8 mouse cellular contexts compared by ENCODE assay signal in genomic region chr15:9073067-9073608, GRCm38 (mm10). TPM values are rescaled to one million over a fixed set of nuclear protein-coding genes. Genes with fewer than 3 reads are reported as not detected.
DNase-seq lines count a peak whose midpoint lies in the region; ATAC-seq lines count a peak whose summit lies in the region.

No protein-coding gene starts in this region.

- peak overlapping the region; percentile 99 for H3K4me3 ChIP-seq in heart, embryonic 13.5 days
- peak overlapping the region; percentile 100 for H3K4me3 ChIP-seq in liver, embryonic 16.5 days (ENCODE audit: low read depth, low read length)

- DNase-seq in heart, postnatal 36 days, result no peak
- peak; percentile 41 for DNase-seq in MEL-GATA-1-ER (ENCODE audit: extremely low read depth, low read depth)
- DNase-seq in frontal cortex, adult 2 months (ENCODE audit: extremely low spot score in 1 of 2, low spot score in 1 of 2), result no peak
- no peak for DNase-seq in yolk sac, embryonic 10.5 days (ENCODE audit: low spot score)
- no peak for DNase-seq in right cerebral cortex, postnatal 14 days

- 11% methylated on average over 12 of the region's 12 CpGs for WGBS in heart, embryonic 13.5 days
- WGBS in liver, embryonic 16.5 days (ENCODE audit: insufficient replicate concordance), result 6% methylated on average over 12 of the region's 12 CpGs

- ATAC-seq in heart, embryonic 13.5 days (ENCODE audit: extremely low read depth, insufficient number of reproducible peaks, low FRiP score, low TSS enrichment), result no peak
- peak; percentile 10; the same call in 1 of the 2 replicates for ATAC-seq in granulocyte monocyte progenitor cell, adult 5-6 weeks (replicated peaks; ENCODE audit: poor library complexity, severe bottlenecking)
- no peak for ATAC-seq in liver, embryonic 16.5 days (ENCODE audit: low read depth)

- peaks cover 58% of the 10 kb centered on the region for H3K4me1 ChIP-seq in heart, embryonic 13.5 days
- H3K4me1 ChIP-seq in liver, embryonic 16.5 days (ENCODE audit: control insufficient read depth, low read depth, low read length), result peaks cover 45% of the 10 kb centered on the region

- H3K27me3 ChIP-seq in heart, embryonic 13.5 days (replicated peaks), result no peaks in the 10 kb centered on the region
- no peaks in the 10 kb centered on the region for H3K27me3 ChIP-seq in liver, embryonic 16.5 days (ENCODE audit: control insufficient read depth, insufficient read depth, low read depth, low read length)

- H3K9ac ChIP-seq in heart, embryonic 13.5 days, result peak overlapping the region; percentile 98
- H3K9ac ChIP-seq in liver, embryonic 16.5 days (ENCODE audit: low read depth, low read length), result peak overlapping the region; percentile 100

- peak overlapping the region; percentile 80 for H3K4me2 ChIP-seq in heart, embryonic 13.5 days
- H3K4me2 ChIP-seq in liver, embryonic 16.5 days (ENCODE audit: low read depth, low read length), result peak overlapping the region; percentile 89

- H3K36me3 ChIP-seq in heart, embryonic 13.5 days, result no peaks in the 10 kb centered on the region
- no peaks in the 10 kb centered on the region for H3K36me3 ChIP-seq in liver, embryonic 16.5 days (ENCODE audit: control insufficient read depth, insufficient read depth)

- intact Hi-C loops in heart, postnatal 36 days (cut with DNase I), result no loop called here

- H3K9me3 ChIP-seq in heart, embryonic 13.5 days, result no peaks in the 10 kb centered on the region
- no peaks in the 10 kb centered on the region for H3K9me3 ChIP-seq in liver, embryonic 16.5 days (replicated peaks; ENCODE audit: control insufficient read depth, low read length)

- H3K27ac ChIP-seq in heart, embryonic 13.5 days (replicated peaks), result peak overlapping the region; percentile 97
- peak overlapping the region; percentile 98 for H3K27ac ChIP-seq in liver, embryonic 16.5 days (ENCODE audit: low read length)

RNA-seq across cellular contexts. Expression of gene Nadk2, which starts 2.1 kb away (rescaled TPM):
- polyA plus RNA-seq in heart, embryonic 13.5 days (2015; fragmentation: Nextera tagmentation; extraction: Ambion mirVana), result 45.2 and 48.8 TPM in 2 replicates
- total RNA-seq in heart, postnatal 36 days (2021), result 10 to 100 TPM; 67.0 to 76.8 TPM
- total RNA-seq in granulocyte monocyte progenitor cell, adult 5-6 weeks (2014; fragmentation: Nextera tagmentation), result 31.8 and 52.6 TPM in 2 replicates
- total RNA-seq in granulocyte monocyte progenitor cell, adult 5-6 weeks (2017), result 57.9 and 63.5 TPM in 2 replicates
- 85.7 and 88.8 TPM in 2 replicates for polyA plus RNA-seq in liver, embryonic 16.5 days (2015; fragmentation: Nextera tagmentation; extraction: Ambion mirVana)
- polyA plus RNA-seq in frontal cortex, adult 2 months (2012; rRNA removed), result 41.7 and 51.2 TPM in 2 replicates
